Mouse (Mus musculus) embryo, embryonic 11.5 days (tissue): Measurements from ENCODE around the gene Vmn2r120.
"Not testable (repeated sequence)": the region's sequence is repeated elsewhere in the genome, so short reads cannot be mapped to it uniquely, and the experiment has no call there.

ENCODE experiments used
- DNase-seq: peaks from one replicate; pipeline ENCODE4 v3.0.0-alpha.2; 2012; ENCODE audit warnings: low read depth, low spot score

Gene Vmn2r120

DNA sequence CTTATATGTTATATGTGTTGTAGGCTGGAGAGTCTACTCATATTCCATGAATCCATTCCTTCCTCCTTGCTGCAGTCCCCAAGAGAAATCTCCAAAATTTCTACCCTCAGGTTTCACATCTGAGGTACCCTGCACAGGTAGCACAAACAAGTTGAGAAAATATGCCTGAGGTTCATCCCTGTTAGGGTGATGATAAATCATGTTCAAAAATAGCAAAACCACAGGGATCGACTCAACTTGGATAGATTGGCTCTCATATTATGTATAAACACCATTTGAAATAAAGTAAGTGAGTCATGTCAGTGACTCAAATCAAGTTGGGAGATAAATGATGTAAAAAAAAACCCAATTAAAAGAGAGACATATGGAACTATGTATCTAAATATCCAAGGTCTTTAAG, at the start of gene Vmn2r120:
Gene Vmn2r120 (minus strand): TSS at position 101 of the 400 bp plus-strand sequence.
- no peak for DNase-seq

DNA sequence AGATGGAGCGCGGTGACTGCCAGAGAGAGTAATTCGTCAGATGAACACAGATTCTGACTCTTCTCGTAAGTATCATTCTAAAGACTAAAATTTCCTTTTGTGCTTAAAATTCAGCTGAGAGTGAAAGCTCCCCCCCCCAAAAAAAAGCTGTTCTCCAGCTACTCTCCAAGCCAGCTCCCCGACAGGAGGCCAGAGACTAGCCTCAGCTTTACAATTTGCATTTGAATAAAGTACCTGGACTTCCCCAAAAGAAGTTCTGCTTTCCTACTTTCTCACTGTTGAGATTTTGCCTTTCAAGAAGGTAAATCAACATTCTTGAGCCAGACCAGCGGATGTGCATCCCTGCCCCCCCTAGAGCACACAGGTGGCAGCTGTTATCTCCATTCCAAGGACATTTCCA, 42.0 kb upstream of the Vmn2r120 start:
- DNase-seq, result not testable (repeated sequence)

DNA sequence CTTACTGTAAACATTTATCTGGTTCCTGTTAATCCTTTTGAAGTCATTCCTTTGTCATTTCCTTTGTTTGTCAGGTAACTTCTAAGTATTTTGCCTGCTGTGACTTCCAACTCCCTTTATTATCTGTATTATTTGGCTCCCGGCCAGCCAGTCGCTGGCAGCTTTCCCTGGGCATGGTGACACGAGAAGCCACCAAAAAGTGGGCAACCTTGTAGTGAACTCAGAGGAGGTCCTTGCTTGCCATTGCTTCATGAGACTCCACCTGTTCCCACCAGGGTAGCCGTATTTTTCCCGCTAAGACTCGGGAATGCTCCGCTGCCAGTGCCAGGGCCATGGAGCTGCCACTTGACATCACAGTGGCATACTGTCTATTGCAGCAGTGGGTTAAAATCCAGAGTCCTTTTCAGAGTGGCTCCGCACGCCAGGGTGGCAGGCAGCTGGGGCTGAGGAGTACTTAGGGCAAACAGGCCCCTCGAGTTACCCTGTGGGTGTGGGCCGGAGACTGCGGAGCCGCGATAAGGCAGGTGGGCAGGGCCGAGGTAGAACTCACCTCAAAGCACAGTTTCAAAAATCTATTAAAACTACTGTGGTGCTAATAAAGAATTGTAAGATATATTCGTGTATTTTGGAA, 28.9 kb upstream of the Vmn2r120 start:
- no peak for DNase-seq
